Mouse (Mus musculus) limb, embryonic 14.5 days (tissue): ENCODE results near the gene Dnajb13. TPM values are rescaled to one million over a fixed set of nuclear protein-coding genes. Genes with fewer than 3 reads are reported as not detected.

ENCODE experiments used
- ATAC-seq: fragments of 200-750 bp; cut with Nextera tagmentation; 2 replicates; pipeline ENCODE4 v1.8.0; 2017; ENCODE audit warnings: low read depth, moderate number of reproducible peaks, moderate TSS enrichment; ENCODE audit not compliant: low FRiP score
- DNase-seq: peaks from one replicate; pipeline ENCODE4 v3.0.0-alpha.2; 2015; ENCODE audit warnings: low spot score
- H3K27ac ChIP-seq: fragments of 300-500 bp; sonication (generic); replicated peaks from 2 replicates; pipeline ENCODE4 v1.5.1; 2014; ENCODE audit warnings: low read depth, mild to moderate bottlenecking, low read length, moderate library complexity, mixed read lengths
- H3K27me3 ChIP-seq: fragments of 300-500 bp; sonication (generic); 2 replicates; pipeline ENCODE4 v1.6.1; 2014; ENCODE audit warnings: low read length, mixed read lengths; ENCODE audit not compliant: control insufficient read depth, insufficient read depth
- H3K36me3 ChIP-seq: fragments of 300-500 bp; sonication (generic); 2 replicates; pipeline ENCODE4 v1.6.1; 2014; ENCODE audit warnings: mild to moderate bottlenecking, low read length, moderate library complexity, mixed read lengths; ENCODE audit not compliant: control insufficient read depth, insufficient read depth
- H3K4me1 ChIP-seq: fragments of 300-500 bp; sonication (generic); 2 replicates; pipeline ENCODE4 v1.6.1; 2014; ENCODE audit warnings: antibody characterized with exemption, low read length, mixed read lengths; ENCODE audit not compliant: control insufficient read depth, insufficient read depth
- H3K4me2 ChIP-seq: fragments of 300-500 bp; sonication (generic); replicated peaks from 2 replicates; pipeline ENCODE4 v1.6.1; 2014; ENCODE audit warnings: low read depth, mild to moderate bottlenecking, low read length, moderate library complexity; ENCODE audit not compliant: severe bottlenecking
- H3K4me3 ChIP-seq: fragments of 300-500 bp; sonication (generic); replicated peaks from 2 replicates; pipeline ENCODE4 v1.5.1; 2014; ENCODE audit warnings: low read length
- H3K9ac ChIP-seq: fragments of 300-500 bp; sonication (generic); 2 replicates; pipeline ENCODE4 v1.6.1; 2014; ENCODE audit warnings: mild to moderate bottlenecking, low read depth, low read length, moderate library complexity; ENCODE audit not compliant: severe bottlenecking
- H3K9me3 ChIP-seq: fragments of 300-500 bp; sonication (generic); 2 replicates; pipeline ENCODE4 v1.6.1; 2016; ENCODE audit warnings: low read length; ENCODE audit not compliant: control insufficient read depth
- POLR2A ChIP-seq: fragments of 200-500 bp; IDR thresholded peaks from 2 replicates; pipeline ENCODE4 v1.8.0; 2012; ENCODE audit warnings: inconsistent platforms, mild to moderate bottlenecking, moderate library complexity, borderline replicate concordance; ENCODE audit not compliant: insufficient read depth, insufficient read length; ENCODE audit errors: extremely low read depth
- WGBS: fragments of 180-500 bp; shearing (Covaris S2); extraction: QIAGEN DNeasy Blood & Tissue Kit; methylation state at CpG from one replicate; pipeline ENCODE4 v1.1.7; 2014; 5-methylcytosine and 5-hydroxymethylcytosine counted together
- polyA plus RNA-seq, 2 experiments: library from polyadenylated mRNA; depleted of rRNA in 1 of 2; stranded (reverse) in 1 of 2; unstranded in 1 of 2; fragments of >200 nt; fragmentation: Nextera tagmentation in 1 of 2; extraction: Ambion mirVana in 1 of 2; gene quantifications; 2 replicates each; pipeline versions ENCODE4 v1.2.1 to v1.2.3; 2012 to 2014

The Dnajb13 gene
- polyA plus RNA-seq, 2 experiments: 0.14 TPM

DNA sequence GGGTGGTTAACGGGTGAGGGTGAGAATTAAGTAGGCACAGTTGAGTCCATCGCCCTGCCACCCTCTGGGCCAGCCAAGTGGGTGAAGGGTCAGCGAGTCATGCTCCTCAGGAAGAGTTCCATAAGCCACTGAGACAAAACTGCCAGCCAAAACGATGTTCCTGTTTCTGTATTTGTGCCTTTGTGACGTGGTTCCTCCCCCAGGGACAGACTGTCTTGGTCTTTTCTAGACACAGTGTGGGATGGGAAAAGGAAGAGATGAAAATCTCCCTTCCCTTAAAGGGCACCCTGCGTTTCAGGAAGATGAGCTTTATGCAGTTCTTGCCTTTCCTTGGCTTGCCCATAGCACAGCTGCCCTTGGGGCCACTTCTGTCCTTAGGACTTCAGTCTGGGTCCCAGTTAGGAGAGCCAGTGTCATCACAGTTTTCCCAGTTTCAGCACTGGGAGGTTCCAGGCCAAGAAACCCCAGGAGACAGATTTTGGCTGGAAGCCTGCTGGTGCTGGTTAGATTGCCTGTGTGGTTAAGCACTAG is 53.1 kb downstream of the Dnajb13 start:
- no peak overlapping the region for H3K4me3 ChIP-seq
- no peak overlapping the region for H3K4me2 ChIP-seq
- no peak overlapping the region for H3K9ac ChIP-seq
- no peaks in the 10 kb centered on the region for H3K27me3 ChIP-seq
- WGBS: 84% methylated on average over 6 of the region's 6 CpGs
- H3K4me1 ChIP-seq: no peaks in the 10 kb centered on the region
- DNase-seq (no peak), ATAC-seq (no peak)
- H3K36me3 ChIP-seq: peaks cover 62% of the 10 kb centered on the region
- H3K9me3 ChIP-seq: no peaks in the 10 kb centered on the region
- no peak overlapping the region for H3K27ac ChIP-seq
- TF ChIP-seq POLR2A: no peak

- H3K36me3 ChIP-seq: peaks cover 79% of the 10 kb centered on the region
- H3K27me3 ChIP-seq: no peaks in the 10 kb centered on the region
- H3K4me1 ChIP-seq: no peaks in the 10 kb centered on the region
- ATAC-seq: no peak
- no peak overlapping the region for H3K4me2 ChIP-seq
- DNase-seq: no peak
- WGBS: 92% methylated on average over 3 of the region's 3 CpGs
- no peak for TF ChIP-seq POLR2A
- H3K27ac ChIP-seq: no peak overlapping the region
- H3K4me3 ChIP-seq: no peak overlapping the region
- H3K9ac ChIP-seq: no peak overlapping the region
- no peaks in the 10 kb centered on the region for H3K9me3 ChIP-seq
Measured at GRCm38 (mm10) chr7:100459862-100460261, 54.9 kb downstream of the Dnajb13 start.

GRCm38 (mm10) chr7:100458153-100458552 is 56.6 kb downstream of the Dnajb13 start:
- DNase-seq (no peak), ATAC-seq (no peak)
- H3K9ac ChIP-seq: no peak overlapping the region
- no peak overlapping the region for H3K4me2 ChIP-seq
- H3K27me3 ChIP-seq: no peaks in the 10 kb centered on the region
- TF ChIP-seq POLR2A: no peak
- H3K27ac ChIP-seq: no peak overlapping the region
- WGBS: 62% methylated on average over 1 of the region's 1 CpGs
- no peaks in the 10 kb centered on the region for H3K4me1 ChIP-seq
- no peaks in the 10 kb centered on the region for H3K9me3 ChIP-seq
- no peak overlapping the region for H3K4me3 ChIP-seq
- peaks cover 89% of the 10 kb centered on the region for H3K36me3 ChIP-seq

Other genes starting within 250 kb of the Dnajb13 start
- gene P4ha3, start 229.4 kb downstream of the Dnajb13 start, polyA plus RNA-seq (2012; rRNA removed): 48.7 and 66.0 TPM in 2 replicates
- gene P4ha3, start 229.4 kb downstream of the Dnajb13 start, polyA plus RNA-seq (2014; fragmentation: Nextera tagmentation; extraction: Ambion mirVana): 28.1 and 30.7 TPM in 2 replicates
- 29.3 and 35.7 TPM in 2 replicates for gene C2cd3, start 142.7 kb downstream of the Dnajb13 start, polyA plus RNA-seq (2012; rRNA removed)
- 23.5 and 29.0 TPM in 2 replicates for gene C2cd3, start 142.7 kb downstream of the Dnajb13 start, polyA plus RNA-seq (2014; fragmentation: Nextera tagmentation; extraction: Ambion mirVana)
- gene Ppme1, start 142.7 kb downstream of the Dnajb13 start, polyA plus RNA-seq (2012; rRNA removed): 68.8 and 97.2 TPM in 2 replicates
- gene Ppme1, start 142.7 kb downstream of the Dnajb13 start, polyA plus RNA-seq (2014; fragmentation: Nextera tagmentation; extraction: Ambion mirVana): 44.0 and 50.0 TPM in 2 replicates
- 0.10 TPM in 2 replicates for gene Ucp3, start 42.0 kb downstream of the Dnajb13 start, polyA plus RNA-seq (2012; rRNA removed)
- gene Ucp3, start 42.0 kb downstream of the Dnajb13 start, polyA plus RNA-seq (2014; fragmentation: Nextera tagmentation; extraction: Ambion mirVana): 0.07 and 0.15 TPM in 2 replicates
- gene Ucp2, start 21.6 kb downstream of the Dnajb13 start, polyA plus RNA-seq (2012; rRNA removed): 104 and 159 TPM in 2 replicates
- 152 and 160 TPM in 2 replicates for gene Ucp2, start 21.6 kb downstream of the Dnajb13 start, polyA plus RNA-seq (2014; fragmentation: Nextera tagmentation; extraction: Ambion mirVana)
- 13.5 and 15.5 TPM in 2 replicates for gene Coa4, start 22.1 kb upstream of the Dnajb13 start, polyA plus RNA-seq (2012; rRNA removed)
- gene Coa4, start 22.1 kb upstream of the Dnajb13 start, polyA plus RNA-seq (2014; fragmentation: Nextera tagmentation; extraction: Ambion mirVana): 22.2 and 22.3 TPM in 2 replicates
- 76.7 and 78.7 TPM in 2 replicates for gene Rab6a, start 92.5 kb upstream of the Dnajb13 start, polyA plus RNA-seq (2012; rRNA removed)
- gene Rab6a, start 92.5 kb upstream of the Dnajb13 start, polyA plus RNA-seq (2014; fragmentation: Nextera tagmentation; extraction: Ambion mirVana): 113 and 126 TPM in 2 replicates
- gene Mrpl48, start 93.3 kb upstream of the Dnajb13 start, polyA plus RNA-seq (2012; rRNA removed): 27.3 and 42.0 TPM in 2 replicates
- gene Mrpl48, start 93.3 kb upstream of the Dnajb13 start, polyA plus RNA-seq (2014; fragmentation: Nextera tagmentation; extraction: Ambion mirVana): 79.6 and 87.7 TPM in 2 replicates
- gene Plekhb1, start 147.5 kb upstream of the Dnajb13 start, polyA plus RNA-seq (2012; rRNA removed): 4.9 and 7.7 TPM in 2 replicates
- gene Plekhb1, start 147.5 kb upstream of the Dnajb13 start, polyA plus RNA-seq (2014; fragmentation: Nextera tagmentation; extraction: Ambion mirVana): 4.6 and 4.9 TPM in 2 replicates
- gene Fam168a, start 191.7 kb upstream of the Dnajb13 start, polyA plus RNA-seq (2012; rRNA removed): 56.5 and 114 TPM in 2 replicates
- 49.9 and 52.5 TPM in 2 replicates for gene Fam168a, start 191.7 kb upstream of the Dnajb13 start, polyA plus RNA-seq (2014; fragmentation: Nextera tagmentation; extraction: Ambion mirVana)